Mouse (Mus musculus) heart, embryonic 14.5 days (tissue): Measurements from ENCODE around the gene Rbak. TPM values are rescaled to one million over a fixed set of nuclear protein-coding genes. Genes with fewer than 3 reads are reported as not detected.

Source experiments
- ATAC-seq: fragments of 200-750 bp; cut with Nextera tagmentation; 2 replicates; pipeline ENCODE4 v1.8.0; 2017; ENCODE audit warnings: low read depth, moderate TSS enrichment; ENCODE audit not compliant: insufficient number of reproducible peaks, insufficient read depth, low FRiP score
- H3K27ac ChIP-seq, 2 experiments: fragments of 200-500 bp in 1 of 2; fragments of 300-500 bp in 1 of 2; sonication (generic) in 1 of 2; replicated peaks in 1 of 2; 2 replicates each; pipeline ENCODE4 v1.5.1; 2012 to 2014; ENCODE audit warnings: low read depth in 2 of 2, low read length in 2 of 2, control low read depth in 1 of 2, mild to moderate bottlenecking in 1 of 2, mixed read lengths in 1 of 2; ENCODE audit not compliant: control insufficient read depth in 1 of 2, insufficient read depth in 1 of 2
- H3K27me3 ChIP-seq: fragments of 300-500 bp; sonication (generic); 2 replicates; pipeline ENCODE4 v1.6.1; 2014; ENCODE audit warnings: mild to moderate bottlenecking, low read length, control low read depth; ENCODE audit not compliant: control insufficient read depth, insufficient read depth
- H3K36me3 ChIP-seq: fragments of 300-500 bp; sonication (generic); 2 replicates; pipeline ENCODE4 v1.6.1; 2014; ENCODE audit warnings: mild to moderate bottlenecking, control low read depth, low read length, mixed read lengths; ENCODE audit not compliant: control insufficient read depth, insufficient read depth
- H3K4me1 ChIP-seq, 2 experiments: fragments of 200-500 bp in 1 of 2; fragments of 300-500 bp in 1 of 2; sonication (generic) in 1 of 2; 2 replicates each; pipeline ENCODE4 v1.6.1; 2012 to 2014; ENCODE audit warnings: low read length in 2 of 2, control low read depth in 1 of 2, mixed read lengths in 1 of 2; ENCODE audit not compliant: control insufficient read depth in 2 of 2, insufficient read depth in 2 of 2
- H3K4me2 ChIP-seq: fragments of 300-500 bp; sonication (generic); 2 replicates; pipeline ENCODE4 v1.6.1; 2014; ENCODE audit warnings: mild to moderate bottlenecking, low read length
- H3K4me3 ChIP-seq, 2 experiments: fragments of 200-500 bp in 1 of 2; fragments of 300-500 bp in 1 of 2; sonication (generic) in 1 of 2; 2 replicates each; pipeline ENCODE4 v1.5.1; 2012 to 2014; ENCODE audit warnings: low read length in 2 of 2, mild to moderate bottlenecking in 2 of 2, control low read depth in 1 of 2, low read depth in 1 of 2, moderate library complexity in 1 of 2; ENCODE audit not compliant: control insufficient read depth in 1 of 2, insufficient read depth in 1 of 2
- H3K9ac ChIP-seq: fragments of 300-500 bp; sonication (generic); 2 replicates; pipeline ENCODE4 v1.6.1; 2014; ENCODE audit warnings: mild to moderate bottlenecking, low read length
- H3K9me3 ChIP-seq: fragments of 300-500 bp; sonication (generic); 2 replicates; pipeline ENCODE4 v1.6.1; 2016; ENCODE audit warnings: low read length, control low read depth; ENCODE audit not compliant: control insufficient read depth
- WGBS: fragments of 180-500 bp; shearing (Covaris S2); extraction: QIAGEN DNeasy Blood & Tissue Kit; methylation state at CpG from one replicate; pipeline ENCODE4 v1.1.7; 2014; 5-methylcytosine and 5-hydroxymethylcytosine counted together
- microRNA-seq: library from miRNA; unstranded; fragments of <30 nt; microRNA quantifications from one replicate; pipeline ENCODE4, GENCODE M21; 2016
- polyA plus RNA-seq: library from polyadenylated mRNA; unstranded; fragments of >200 nt; fragmentation: Nextera tagmentation; extraction: Ambion mirVana; gene quantifications from 2 replicates; pipeline ENCODE4 v1.2.1, GENCODE M21; 2014

The Rbak gene
- polyA plus RNA-seq, 1 experiment from 2014 or later, result 9.6 TPM

DNA sequence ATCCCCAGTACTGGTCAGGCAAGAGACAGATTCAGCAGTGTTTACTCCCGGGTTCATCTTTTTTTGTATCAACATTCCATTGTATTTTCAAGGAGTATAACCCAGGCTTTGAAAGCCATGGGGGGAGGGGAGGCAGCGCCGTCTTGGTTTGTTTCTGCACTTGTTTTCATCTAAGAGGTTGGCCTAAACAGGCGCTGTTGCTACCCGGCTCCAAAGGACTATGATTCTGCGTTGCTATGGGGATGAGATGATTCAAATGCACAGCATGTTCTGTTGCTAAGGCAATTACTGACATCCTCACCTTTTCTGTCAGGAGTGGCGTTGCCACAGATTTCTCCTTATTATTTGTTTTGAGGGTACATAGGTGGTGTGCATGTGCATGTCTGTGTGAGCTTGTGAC is 55.0 kb downstream of the Rbak start:
- Histone ChIP-seq H3K36me3 (no peaks in the 10 kb centered on the region), H3K9me3 (peaks cover 12% of the 10 kb centered on the region), H3K27me3 (no peaks in the 10 kb centered on the region), H3K4me2 (no peak overlapping the region), H3K4me1 (no peaks in the 10 kb centered on the region), H3K9ac (no peak overlapping the region), H3K27ac (no peak overlapping the region), H3K4me3 (no peak overlapping the region)
- no peak for ATAC-seq
- 69% methylated on average over 7 of the region's 7 CpGs for WGBS

DNA sequence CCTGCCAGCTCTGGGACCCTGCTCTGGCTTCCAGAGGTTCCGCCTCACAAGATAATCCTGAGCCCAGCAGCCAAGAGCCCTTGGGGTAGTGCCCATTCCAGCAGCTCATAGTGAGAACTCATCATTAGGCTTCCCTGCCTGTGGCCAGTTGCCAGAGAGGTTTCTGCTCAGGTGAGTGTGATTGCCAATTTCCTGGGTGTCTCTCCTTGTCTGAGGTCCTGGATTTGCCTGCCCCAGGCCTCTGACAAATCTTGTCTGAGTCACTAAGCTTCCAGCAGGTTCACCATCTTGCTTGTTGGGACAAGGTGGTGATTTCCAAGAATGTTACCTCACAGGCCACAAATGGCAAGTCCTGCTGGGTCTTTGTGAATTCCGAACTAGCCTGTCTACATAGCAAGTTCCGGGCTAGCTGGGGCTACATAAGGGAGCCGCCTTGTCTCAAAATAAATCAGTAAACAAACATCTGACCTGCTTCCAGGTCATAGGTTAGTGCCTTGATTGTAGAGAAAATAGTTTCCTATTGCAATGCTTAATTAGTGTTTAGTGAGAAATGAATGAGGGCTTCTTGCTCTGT is 55.7 kb downstream of the Rbak start:
- no peaks in the 10 kb centered on the region for H3K27me3 ChIP-seq
- H3K4me3 ChIP-seq, result no peak overlapping the region
- H3K4me2 ChIP-seq, result no peak overlapping the region
- no peak overlapping the region for H3K9ac ChIP-seq
- no peaks in the 10 kb centered on the region for H3K36me3 ChIP-seq
- no peak for ATAC-seq
- H3K4me1 ChIP-seq, result no peaks in the 10 kb centered on the region
- peaks cover 12% of the 10 kb centered on the region for H3K9me3 ChIP-seq
- H3K27ac ChIP-seq, result no peak overlapping the region
- 74% methylated on average over 4 of the region's 4 CpGs for WGBS

DNA sequence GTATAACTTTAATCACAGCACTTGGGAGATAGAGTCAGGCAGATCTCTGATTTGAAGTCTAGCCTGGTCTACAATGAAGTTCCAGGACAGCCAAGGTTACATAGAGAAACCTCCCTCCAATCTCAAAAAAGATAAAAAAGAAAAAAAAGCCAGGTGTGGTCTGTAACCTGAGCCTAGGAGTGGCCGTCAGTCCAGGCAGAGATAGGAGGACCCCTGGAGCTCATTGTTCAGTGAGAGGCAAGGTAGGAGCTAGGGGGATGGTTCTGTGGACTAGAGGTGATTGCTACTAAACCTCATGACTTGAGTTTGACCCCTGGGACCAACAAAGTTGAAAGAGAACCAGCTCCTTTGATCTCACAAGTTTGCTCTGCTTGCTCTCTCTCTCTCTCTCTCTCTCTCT is 57.9 kb downstream of the Rbak start:
- WGBS, result 25% methylated on average over 1 of the region's 1 CpGs
- Histone ChIP-seq H3K36me3 (no peaks in the 10 kb centered on the region), H3K27ac (no peak overlapping the region), H3K9ac (no peak overlapping the region), H3K4me2 (no peak overlapping the region), H3K4me3 (no peak overlapping the region), H3K9me3 (no peaks in the 10 kb centered on the region), H3K27me3 (no peaks in the 10 kb centered on the region), H3K4me1 (no peaks in the 10 kb centered on the region)
- no peak for ATAC-seq

Small RNA genes lying within 50 kb of the gene (microRNA-seq; reads per million reads assigned to microRNA genes)
- not detected for gene Gm44405

Other genes starting within 250 kb of the Rbak start
- 120 and 124 TPM in 2 replicates for gene Fscn1, start 220.4 kb downstream of the Rbak start, polyA plus RNA-seq
- 23.2 and 26.5 TPM in 2 replicates for gene Rnf216, start 67.8 kb downstream of the Rbak start, polyA plus RNA-seq
- gene Olfr718-ps1, start 33.2 kb downstream of the Rbak start, polyA plus RNA-seq, result not detected in 2 replicates
- not detected in 2 replicates for gene Spdye4b, start 242 bp upstream of the Rbak start, polyA plus RNA-seq
- not detected in 2 replicates for gene Spdye4a, start 46.1 kb upstream of the Rbak start, polyA plus RNA-seq
- 9.4 and 9.7 TPM in 2 replicates for gene Zfp12, start 54.4 kb upstream of the Rbak start, polyA plus RNA-seq
- gene Zfp316, start 89.2 kb upstream of the Rbak start, polyA plus RNA-seq, result 1.1 and 1.6 TPM in 2 replicates
- 0.07 TPM in 1 of 2 replicates, not detected in the other for gene Zfp853, start 112.8 kb upstream of the Rbak start, polyA plus RNA-seq
- 17.7 and 18.4 TPM in 2 replicates for gene E130309D02Rik, start 134.6 kb upstream of the Rbak start, polyA plus RNA-seq
- 58.7 and 60.1 TPM in 2 replicates for gene Zdhhc4, start 148.5 kb upstream of the Rbak start, polyA plus RNA-seq
- 0.09 and 0.18 TPM in 2 replicates for gene Grid2ip, start 176.6 kb upstream of the Rbak start, polyA plus RNA-seq
- 228 and 254 TPM in 2 replicates for gene Kdelr2, start 223.1 kb upstream of the Rbak start, polyA plus RNA-seq